Mouse (Mus musculus) lung, adult 18-20 months (tissue): ENCODE measurements around the gene Camk1d.
"Not testable (repeated sequence)": the region's sequence is repeated elsewhere in the genome, so short reads cannot be mapped to it uniquely, and the experiment has no call there.

ENCODE experiments used
- DNase-seq, 2 experiments: peaks; one replicate each; pipeline ENCODE4 v3.0.0; 2022; ENCODE audit warnings: mixed read lengths in 2 of 2

Camk1d gene

GRCm38 (mm10) chr2:5553264-5553663, 161.1 kb downstream of the Camk1d start:
- DNase-seq: no peak

DNA sequence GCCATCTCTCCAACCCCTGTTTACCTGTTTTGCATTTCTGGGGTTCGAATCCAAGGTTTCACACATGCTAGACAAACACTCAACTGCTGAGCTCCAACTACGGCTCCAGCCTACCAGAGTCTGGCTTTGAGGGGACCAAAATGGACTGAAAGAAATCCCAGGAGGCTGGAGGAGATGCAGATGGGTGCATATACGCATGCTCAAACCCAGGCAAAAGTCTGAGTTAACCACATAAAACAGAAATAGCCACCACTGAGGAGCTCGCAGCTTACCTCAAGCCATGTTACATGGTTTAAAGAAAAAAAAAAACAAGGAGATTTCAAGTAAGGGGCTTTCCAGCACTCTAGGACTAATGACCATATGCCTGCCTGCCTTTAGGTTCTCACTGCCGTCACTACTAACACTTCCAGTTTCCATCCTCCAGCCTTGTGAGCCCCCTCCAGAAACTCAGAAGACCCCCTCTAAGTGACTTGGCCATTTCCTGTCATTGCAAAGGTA, 162.5 kb downstream of the Camk1d start:
- DNase-seq: no peak

DNA sequence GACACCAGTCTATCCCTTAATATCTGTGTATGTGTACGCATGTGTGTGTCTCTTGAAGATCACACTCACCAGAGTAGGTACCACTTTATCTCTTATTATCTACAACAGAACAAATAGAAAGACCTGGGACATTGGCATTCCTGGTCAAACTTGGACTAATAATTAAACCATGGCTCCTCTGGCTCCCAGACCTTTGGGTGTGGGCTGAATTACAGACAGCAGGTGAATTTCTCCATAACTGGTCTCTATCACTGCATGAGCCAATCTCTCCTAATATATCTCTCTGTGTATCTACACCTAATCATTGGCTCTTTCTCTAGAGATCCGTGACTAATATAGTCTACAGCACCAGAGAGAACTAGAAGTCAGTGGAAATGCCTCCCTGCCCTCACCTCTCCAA, 165.0 kb downstream of the Camk1d start:
- no peak for DNase-seq

GRCm38 (mm10) chr2:5548872-5549271, 165.4 kb downstream of the Camk1d start:
- no peak for DNase-seq

GRCm38 (mm10) chr2:5540870-5541269, 173.4 kb downstream of the Camk1d start:
- DNase-seq: no peak

GRCm38 (mm10) chr2:5539894-5540293, 174.4 kb downstream of the Camk1d start:
- not testable (repeated sequence) for DNase-seq

DNA sequence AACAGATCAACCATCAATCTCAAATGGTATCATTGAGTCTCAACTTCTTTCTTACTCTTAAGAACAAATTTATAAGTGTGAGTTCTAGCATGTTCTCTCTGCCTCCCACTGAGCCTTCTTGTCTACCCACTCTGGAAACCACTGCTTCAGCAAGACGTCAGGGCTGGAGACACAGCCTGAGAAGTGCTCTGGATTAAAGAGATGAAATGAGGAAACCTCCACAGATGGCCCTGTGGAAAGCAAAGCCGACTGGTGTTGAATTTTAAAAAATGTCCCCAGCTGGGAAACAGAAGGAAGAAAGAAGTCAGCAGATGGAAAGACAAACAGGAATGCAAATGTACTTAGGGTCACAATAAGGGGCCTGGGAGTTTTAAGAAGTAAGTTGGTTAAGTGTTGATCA, 180.4 kb downstream of the Camk1d start:
- no peak for DNase-seq

DNA sequence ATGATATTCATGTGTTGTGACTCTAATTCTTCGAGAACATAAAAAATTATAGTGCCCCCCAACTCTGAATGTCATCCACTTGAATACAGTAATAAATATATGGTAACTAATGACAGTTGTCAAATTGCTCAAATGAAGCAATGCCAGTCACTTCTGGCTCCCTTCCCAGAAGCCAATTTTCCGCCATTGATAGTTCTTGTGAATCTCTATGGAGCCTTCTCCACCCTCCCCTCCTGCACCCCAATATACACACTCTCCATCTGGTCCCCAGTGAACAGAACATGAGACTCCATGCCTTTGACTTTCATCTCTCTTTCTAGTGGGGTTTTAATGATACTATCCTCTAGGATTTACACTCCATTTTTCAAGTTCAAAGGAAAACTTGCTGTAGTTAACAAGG, 184.3 kb downstream of the Camk1d start:
- DNase-seq: no peak

GRCm38 (mm10) chr2:5519221-5519669, 195.1 kb downstream of the Camk1d start:
- DNase-seq: peak in 1 of 2 experiments; percentile 14

- DNase-seq: no peak
These were observed 199.2 kb downstream of the Camk1d start for GRCm38 (mm10) chr2:5515106-5515505.

- DNase-seq: no peak
These were observed 200.2 kb downstream of the Camk1d start for GRCm38 (mm10) chr2:5514095-5514494.

DNA sequence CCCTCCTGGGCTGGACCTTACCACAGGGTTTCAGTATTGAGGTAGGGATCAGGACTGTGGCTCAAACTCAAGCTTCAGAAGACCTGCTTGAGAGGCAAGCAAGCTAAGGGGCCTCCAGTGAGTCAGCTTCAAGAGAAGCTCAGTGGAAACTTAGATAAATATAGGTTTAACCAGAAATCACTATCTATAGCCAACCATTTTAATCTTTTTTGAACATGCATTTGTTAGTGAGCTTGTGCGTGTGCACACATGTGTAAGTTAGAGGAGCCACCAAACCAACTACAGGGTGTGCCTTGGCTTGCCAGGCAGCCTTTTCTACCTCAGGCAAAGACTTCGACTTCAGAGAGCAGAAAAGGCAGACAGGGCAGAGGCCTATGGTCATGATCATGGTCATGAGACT, 200.7 kb downstream of the Camk1d start:
- no peak for DNase-seq

GRCm38 (mm10) chr2:5510042-5510441, 204.3 kb downstream of the Camk1d start:
- DNase-seq: no peak

GRCm38 (mm10) chr2:5499620-5500019, 214.7 kb downstream of the Camk1d start:
- DNase-seq: peak; percentile 30 to 43

GRCm38 (mm10) chr2:5489916-5490315, 224.4 kb downstream of the Camk1d start:
- DNase-seq: no peak

- no peak for DNase-seq
These were observed 227.0 kb downstream of the Camk1d start for GRCm38 (mm10) chr2:5487344-5487743.

GRCm38 (mm10) chr2:5486663-5487062, 227.7 kb downstream of the Camk1d start:
- no peak for DNase-seq

- DNase-seq: no peak
These were observed 228.5 kb downstream of the Camk1d start for GRCm38 (mm10) chr2:5485786-5486185.

DNA sequence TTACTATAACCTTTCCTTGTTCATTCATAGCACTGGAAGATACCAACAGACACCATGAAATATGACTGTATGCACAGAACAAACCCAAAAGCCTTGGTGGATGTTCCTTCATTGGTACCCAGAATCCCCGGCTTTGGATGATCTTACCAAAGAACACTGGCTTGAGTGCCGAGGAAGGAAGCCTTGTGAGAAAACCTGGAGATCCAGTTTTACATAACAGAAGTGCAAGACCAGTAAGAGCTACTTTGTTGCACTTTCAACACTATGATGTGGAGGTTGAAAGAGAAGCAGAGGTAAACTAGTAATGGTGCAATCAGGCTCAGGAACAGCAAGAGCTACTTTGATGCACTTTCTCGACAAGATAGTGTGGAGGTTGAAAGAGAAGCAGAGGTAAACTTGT, 234.4 kb downstream of the Camk1d start:
- no peak for DNase-seq

- DNase-seq: no peak
These were observed 235.6 kb downstream of the Camk1d start for GRCm38 (mm10) chr2:5478709-5479108.

GRCm38 (mm10) chr2:5478256-5478655, 236.1 kb downstream of the Camk1d start:
- DNase-seq: no peak

GRCm38 (mm10) chr2:5477525-5477924, 236.8 kb downstream of the Camk1d start:
- no peak for DNase-seq

- no peak for DNase-seq
These were observed 244.9 kb downstream of the Camk1d start for GRCm38 (mm10) chr2:5469366-5469941.

DNA sequence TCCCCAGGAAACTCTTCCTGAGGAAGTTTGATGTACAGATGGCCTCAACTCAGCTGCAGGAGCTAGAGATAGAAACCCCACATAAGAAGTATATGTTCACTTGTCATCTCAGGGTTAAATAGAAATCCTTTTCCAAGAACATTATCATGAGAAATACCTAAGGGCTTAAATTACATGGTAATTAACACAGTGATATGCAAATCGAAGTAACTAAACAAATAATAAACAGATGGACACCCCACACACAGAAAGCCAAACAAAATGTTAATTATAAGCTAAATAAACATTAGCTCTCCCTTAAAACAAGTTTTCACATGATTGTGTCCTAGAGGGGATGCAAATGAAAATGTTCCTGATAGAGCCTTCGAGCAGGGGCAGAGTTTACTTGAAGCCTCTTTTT, 246.8 kb downstream of the Camk1d start:
- DNase-seq: no peak

DNA sequence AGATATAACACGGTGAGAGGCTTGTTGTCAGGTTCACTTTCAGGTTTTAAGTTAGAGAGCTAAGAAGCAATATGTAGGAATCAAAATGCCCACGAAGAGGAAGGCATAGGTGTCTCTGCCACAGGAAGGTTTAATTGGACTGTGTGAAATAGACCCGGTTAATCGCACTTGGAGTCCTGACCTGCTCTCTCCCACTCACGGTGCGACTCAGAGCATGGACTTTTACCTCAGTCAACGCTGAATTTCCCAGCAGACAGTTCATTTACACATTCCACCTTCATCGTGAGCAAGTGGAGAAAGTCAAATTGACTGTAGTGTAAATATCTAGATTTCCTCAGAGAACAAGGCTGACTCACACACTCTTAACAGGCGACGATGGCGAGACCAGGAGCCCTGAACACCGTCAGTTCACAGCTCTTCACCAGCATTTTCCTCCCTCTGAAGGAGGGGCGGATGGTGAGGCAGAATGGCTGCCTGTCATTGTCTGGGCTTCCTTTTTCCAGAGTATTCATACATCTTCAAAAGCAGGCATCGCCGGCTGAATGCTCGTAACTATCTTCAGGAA, 255.6 kb downstream of the Camk1d start:
- no peak for DNase-seq
